Mouse (Mus musculus) monocyte, adult 5-6 weeks (primary cell): ENCODE measurements around the gene Acox1. TPM values are rescaled to one million over a fixed set of nuclear protein-coding genes. Genes with fewer than 3 reads are reported as not detected.
A peak's percentile ranks its signal among the peaks of the same experiment; 100 is the strongest.

ENCODE experiments used
- ATAC-seq: fragments of 153-309, 156-312 bp; replicated peaks from 2 replicates; pipeline ENCODE4 v1.8.0; 2017; ENCODE audit warnings: mild to moderate bottlenecking; ENCODE audit not compliant: low TSS enrichment, insufficient number of reproducible peaks, severe bottlenecking, poor library complexity, low FRiP score
- total RNA-seq: library from RNA; stranded (forward); fragments of 200-1000, 200-491, 200-594 nt; gene quantifications from 3 replicates; pipeline ENCODE4 v1.2.3, GENCODE M21; 2017

Gene Acox1
- total RNA-seq, 1 experiment from 2014 or later = 28.5 TPM

DNA sequence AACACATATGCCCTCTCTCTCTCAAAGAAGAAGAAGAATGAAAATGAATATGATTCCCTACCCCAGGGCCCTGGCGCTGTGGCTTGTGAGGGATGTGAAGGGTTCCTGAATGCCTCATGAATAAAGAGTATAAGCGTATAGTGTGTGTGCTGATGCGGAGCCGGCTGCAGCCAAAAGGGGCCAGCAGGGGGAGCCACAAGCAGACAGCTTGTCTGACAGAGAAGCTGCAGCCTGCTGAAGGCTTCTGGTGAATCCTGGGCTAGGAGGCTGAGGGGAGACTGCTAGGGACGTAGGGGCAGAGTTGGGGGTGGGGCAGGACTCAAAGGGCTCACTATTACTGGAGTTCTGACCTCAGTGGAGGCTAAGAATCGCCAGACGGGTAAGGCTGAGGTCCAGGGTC, 16.3 kb upstream of the Acox1 start:
- no peak for ATAC-seq

DNA sequence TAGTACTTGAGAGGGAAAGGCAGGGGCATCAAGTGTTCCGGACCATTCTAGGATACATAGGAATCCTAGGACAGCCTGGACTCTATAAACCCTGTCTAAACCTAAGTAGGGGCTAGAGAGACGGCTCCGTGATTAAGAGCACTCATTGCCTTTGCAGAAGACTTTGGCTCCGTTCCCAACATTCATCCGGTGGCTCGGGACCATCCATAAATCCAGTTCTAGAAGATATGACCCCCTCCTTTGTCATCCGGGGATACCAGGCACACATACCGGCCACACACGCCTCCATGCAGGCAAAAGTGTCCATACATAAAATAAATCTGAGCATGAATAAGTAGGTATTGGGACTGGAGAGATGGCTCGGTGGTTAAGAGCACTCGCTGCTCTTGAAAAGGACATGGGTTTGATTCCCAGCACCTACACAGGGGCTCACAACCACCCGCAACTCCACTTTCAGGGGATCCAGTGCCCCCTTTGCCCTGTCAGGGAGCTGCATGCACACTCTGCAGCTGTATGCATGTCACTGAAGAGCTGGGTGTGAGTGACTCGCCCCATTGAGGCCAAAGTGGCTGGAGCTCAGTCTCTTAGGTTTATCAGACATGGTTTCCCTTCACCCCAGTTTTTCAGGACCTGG, 15.1 kb upstream of the Acox1 start:
- ATAC-seq = no peak

DNA sequence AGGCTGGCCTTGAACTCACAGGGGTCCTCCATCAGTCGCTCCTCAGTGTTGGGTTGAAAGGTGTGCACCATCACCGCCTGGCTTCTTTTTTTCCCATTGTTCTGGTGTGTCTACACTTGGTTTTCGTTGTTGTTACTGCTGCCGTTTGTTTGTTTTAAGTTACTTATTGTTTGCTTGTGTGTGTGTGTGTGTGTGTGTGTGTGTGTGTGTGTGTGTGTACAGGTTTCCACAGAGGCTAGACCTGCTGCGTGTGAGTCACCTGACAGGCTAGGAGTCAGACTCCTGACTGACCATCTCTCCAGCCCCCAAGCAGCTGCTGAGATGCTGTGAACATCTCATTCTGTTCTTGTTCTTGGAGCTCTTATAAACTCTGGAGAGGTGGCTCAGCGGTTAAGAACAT, 14.0 kb upstream of the Acox1 start:
- no peak for ATAC-seq

DNA sequence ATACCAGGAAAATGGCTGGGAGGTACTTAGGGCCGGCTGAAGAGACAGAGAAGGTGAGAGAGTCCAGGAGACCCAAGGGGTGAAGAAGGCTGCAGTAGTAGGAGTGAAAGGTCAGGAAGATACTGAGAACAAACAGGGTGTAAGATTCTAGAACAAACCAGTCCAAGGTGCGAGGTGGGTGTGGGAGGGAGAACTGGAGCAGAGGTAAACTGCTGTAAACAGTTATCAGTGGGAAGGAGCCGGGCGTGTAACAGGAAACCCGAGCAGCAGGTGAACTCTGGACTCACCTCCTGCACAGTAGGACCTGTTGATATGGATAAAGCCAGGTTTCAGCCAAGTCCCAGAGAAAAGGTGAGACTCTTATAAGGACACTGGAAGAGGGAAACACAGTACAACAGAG, 11.9 kb upstream of the Acox1 start:
- no peak for ATAC-seq

DNA sequence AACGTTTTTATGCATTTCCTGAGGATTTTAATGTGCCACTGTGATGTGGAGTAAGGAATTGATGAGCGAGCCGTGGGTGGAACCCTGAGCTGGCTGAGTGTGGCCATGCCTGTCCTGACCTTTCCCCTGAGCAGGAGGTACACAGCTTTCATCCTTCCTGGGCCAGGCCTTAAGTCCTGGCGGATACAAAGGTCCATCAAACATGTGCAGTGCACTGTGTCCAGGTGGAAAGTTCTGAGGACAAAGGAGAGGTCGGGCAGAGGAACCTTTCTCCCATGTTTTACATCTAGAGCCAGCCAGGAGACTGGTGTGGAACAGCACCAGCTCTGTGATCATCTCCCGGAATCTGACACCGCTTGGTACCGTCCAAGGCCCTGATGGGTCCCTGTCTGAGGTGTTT, 10.4 kb upstream of the Acox1 start:
- ATAC-seq = no peak

DNA sequence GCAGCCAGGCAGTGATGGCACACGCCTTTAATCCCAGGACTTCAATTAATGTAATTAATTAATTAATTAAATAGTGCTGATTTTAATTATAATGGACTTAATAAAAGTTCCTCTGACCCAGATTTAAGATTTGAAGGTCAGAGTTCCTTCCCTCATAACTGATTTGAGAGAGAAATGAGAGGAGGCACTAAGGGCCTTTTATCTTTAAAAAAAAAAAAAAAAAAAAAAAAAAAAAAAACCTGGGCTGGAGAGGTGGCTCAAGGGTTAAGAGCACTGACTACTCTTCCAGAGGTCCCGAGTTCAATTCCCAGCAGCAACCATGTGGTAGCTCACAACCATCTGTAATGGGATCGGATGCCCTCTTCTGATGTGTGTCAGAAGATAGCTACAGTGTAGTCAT, 9.8 kb upstream of the Acox1 start:
- ATAC-seq = no peak

DNA sequence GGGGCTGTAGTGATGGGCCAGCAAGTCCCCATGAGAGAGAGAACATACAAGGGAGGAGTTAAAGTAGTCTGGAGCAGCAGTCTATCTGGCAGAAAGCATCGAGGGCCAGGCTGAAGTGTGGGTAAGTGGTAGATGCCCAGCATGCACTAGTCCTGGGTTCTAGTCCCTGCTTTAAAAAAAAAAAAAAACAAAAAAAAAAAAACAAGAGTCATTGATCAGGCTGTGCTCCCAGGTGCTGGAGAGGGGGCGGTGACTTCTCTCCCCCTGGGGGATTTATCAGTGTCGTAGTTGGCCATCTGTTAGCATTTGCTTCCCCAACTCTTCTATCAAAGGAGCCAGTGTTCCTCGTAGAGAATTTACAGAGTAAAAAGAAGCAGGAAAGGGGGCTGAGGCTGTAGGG, 7.8 kb upstream of the Acox1 start:
- no peak for ATAC-seq

DNA sequence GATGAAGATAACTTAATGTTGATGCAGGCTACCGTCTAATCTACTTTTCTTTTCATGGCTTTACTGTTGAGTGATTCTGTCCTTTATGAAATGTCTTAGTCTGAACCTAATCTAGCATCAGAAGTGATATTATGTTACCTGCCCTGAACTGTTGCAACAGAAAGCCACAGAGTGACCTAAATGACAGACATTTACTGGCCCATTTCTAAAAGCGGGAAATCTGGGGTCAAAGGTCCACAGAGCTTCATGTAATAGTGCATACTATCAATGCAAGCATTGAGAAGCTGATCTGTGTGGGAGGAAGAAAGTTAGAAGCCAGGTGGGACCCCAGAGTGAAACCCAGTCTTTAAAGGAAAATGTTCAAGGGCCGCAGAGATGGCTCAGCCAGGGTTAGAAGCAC, 4.3 kb upstream of the Acox1 start:
- no peak for ATAC-seq

DNA sequence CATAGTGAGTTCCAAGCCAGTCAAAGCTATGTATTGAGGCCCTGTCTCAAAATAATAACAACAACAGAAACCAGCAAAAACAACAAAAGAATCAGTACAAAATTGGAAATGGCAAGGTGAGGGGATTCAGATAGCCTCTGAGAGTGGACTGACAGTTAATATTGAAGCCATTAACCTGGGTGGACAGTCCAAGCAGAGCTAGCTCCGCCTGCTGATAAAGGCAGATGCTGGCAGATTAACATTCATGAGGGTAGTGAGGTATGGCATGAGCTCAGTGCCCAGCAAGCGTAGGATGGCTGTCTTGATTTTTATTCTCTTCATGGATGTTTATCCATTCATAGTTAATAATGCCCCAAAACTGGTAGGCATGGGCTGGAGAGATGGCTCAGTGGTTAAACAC, 2.3 kb upstream of the Acox1 start:
- ATAC-seq = no peak

DNA sequence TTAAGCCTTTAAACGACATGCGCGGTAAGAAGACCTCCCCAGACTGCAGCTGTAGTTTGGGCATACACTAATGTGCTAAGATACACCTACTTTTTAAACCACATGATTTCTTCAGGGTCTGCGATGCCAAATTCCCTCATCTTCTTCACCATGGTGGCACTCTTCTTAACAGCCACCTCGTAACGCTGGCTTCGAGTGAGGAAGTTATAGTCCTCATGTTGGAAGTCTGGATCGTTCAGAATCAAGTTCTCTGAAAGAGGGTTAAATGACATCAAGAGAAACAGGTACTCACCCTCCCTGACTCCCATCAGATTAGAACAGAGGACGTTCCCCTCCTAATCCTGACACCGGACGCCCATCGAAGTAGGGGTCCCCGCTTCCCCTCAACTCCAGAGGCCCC, 713 bp downstream of the Acox1 start:
- ATAC-seq = no peak

DNA sequence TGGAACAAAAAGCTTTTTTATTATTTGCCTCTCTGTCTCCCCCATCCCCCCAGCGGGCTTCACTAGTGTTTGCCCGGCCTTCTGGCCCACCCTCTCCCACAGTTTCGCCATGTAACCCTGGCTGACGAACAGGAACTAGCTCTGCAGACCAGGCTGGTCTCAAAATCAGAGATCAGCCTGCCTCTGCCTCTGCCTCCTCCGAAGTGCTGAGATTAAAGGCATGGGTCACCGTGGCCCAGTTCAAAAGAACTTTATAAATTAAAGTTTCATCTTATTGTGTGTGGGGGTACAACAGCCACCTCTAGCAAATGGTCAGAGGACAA, 1.3 kb downstream of the Acox1 start:
- ATAC-seq = no peak

DNA sequence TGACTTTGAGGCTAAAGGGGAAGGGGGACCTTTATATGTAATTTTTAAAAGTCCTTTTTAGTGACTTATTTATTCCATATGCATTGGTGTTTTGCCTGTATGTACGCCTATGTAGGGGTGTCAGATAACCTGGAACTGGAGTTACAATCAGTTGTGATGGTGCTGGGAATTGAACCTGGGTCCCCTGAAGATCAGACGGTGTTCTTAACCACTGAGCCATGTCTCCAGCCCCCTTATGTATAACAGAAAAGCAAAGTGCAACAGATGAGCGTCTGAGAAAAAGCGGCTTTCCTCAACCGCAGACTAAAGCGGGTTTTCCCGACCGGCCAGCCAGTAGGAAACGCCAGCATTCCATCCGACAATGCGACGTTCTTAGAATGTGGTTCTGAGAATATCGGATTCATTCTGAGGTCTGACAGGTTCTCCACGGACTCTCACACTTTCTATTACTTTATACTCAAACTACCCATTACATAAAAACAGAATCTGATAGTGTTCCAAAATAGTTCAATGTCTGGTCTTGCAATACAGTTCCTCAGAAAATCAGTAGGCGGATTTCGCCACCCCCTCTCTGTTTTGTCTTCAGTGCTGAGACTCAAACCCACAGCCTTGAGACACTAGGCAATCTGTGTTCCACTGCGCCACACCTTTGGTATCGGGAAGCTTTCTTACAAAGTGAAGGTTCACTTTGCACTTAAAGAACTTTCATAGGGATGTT, 1.8 kb downstream of the Acox1 start:
- ATAC-seq = no peak

DNA sequence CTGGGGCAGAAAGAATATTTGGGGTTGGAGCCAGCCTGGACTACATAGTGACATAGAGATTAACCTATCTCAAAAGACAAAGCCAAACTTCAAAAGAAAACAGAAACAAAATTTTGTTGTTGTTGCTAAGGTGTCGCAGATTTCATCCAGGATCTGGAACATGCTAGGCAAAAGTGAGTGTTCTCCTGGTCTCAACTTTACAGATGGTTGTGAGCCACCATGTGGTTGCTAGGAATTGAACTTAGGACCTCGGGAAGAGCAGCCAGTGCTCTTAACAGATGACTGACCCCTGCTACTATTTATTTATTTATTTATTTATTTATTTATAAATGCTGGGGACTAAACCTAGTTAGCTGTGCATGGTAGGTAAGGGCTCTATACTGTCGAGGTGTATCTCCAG, 2.5 kb downstream of the Acox1 start:
- ATAC-seq = no peak

DNA sequence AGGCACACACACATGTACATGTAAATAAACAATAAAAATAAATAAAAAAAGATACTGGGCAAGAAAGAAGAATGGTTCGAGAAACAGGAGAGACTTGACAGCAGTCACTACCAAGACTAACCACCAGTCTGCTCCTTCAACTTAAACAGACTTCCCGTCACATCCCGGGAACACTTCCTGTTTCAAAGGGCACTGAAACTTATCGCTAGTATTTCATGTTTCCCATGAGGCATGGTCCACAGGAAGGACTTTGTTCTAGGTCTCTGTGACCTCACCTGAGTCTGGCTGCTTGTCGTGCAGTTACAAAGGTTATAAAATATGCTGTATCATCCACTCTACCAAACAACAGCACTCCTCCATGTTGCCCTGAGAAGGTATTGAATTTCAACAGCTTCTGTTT, 3.6 kb downstream of the Acox1 start:
- peak; percentile 44; the same call in 1 of the 2 replicates for ATAC-seq

DNA sequence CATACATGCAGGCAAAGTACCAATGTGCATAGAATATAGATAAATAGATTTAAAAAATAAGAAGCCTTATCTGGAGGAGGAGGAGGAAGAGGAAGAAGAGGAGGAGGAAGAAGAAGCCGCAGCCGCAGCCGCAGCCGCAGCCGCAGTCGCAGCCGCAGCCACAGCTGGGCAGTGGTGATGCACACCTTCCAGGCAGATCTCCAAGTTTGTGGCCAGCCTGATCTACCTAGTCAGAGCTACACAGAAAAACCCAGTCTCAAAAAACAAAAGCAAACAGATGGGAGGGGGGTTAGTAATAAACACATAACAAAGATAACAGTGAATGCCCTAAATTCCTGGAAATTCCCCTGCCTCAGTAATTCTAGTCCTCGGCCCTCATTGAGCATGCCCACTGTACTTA, 4.2 kb downstream of the Acox1 start:
- ATAC-seq = no peak

DNA sequence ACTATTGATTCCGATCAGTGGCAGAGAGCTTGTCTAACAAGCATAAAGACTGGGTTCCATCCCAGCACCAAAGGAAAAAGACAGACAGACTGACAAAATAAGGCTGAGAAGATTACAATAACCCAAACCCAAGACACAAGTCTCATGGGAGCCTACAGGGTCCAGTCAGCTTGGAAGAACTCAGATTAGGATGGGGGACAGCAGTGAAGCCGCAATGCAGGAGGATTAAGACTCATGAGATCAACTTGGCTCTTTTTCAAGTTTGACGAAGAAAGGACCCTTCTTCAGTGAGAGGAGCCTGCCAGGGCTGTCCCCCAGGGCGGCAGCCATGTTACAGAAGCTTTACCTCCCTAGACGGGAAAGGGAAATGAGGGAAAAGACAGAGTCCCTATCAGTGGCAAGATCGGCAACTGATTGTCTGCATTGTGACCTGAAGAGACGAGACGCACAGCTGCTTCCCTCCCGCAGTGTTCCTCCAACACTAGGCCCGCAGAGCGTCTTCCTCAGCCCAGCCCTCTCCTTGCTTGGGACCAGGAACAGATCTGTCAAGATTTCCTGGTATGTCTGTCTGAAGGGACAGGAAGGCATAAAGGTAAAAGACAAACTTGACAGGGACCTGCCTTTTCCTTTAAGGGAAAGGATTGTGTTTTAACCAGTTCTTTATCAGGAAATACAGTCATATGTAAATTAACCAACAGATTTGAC, 11.5 kb downstream of the Acox1 start:
- no peak for ATAC-seq

DNA sequence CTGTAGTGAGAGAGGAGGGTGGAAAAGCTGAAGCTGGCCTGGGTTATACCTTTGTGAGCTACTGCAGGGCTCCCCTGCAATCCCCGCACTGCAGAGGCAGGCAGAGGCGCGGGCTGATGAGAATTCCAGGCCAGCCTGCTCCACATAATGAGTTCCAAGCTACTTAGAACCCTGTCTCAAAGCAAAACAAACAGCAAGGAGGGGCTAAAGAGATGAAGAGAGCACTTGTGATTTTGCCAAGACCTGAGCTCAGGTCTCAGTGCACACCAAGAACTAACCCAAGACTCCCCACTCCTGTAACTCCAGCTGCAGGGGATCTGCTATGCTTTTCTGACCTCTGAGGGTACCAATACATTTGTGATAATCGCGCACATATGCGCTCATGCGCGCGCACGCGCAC, 12.5 kb downstream of the Acox1 start:
- no peak for ATAC-seq

DNA sequence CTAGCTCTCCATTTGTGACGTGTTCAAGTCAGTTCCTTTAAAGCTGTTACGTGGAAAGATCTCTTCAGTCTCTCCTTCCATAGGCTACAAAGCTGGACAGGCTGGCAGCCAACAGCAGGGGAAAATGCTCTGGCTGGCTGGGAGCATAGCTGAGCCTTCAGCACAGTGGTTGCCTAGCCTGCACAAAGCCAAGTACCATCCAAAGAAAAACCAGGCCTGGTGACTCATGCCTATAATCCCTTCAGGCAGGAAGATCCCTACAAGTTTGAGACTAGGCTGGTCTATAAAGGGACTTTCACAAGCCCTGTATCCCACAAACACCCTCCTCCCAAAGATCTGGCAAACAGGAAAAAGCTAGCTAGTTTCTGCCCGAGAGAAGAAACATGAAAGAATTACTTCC, 13.0 kb downstream of the Acox1 start:
- ATAC-seq = no peak

DNA sequence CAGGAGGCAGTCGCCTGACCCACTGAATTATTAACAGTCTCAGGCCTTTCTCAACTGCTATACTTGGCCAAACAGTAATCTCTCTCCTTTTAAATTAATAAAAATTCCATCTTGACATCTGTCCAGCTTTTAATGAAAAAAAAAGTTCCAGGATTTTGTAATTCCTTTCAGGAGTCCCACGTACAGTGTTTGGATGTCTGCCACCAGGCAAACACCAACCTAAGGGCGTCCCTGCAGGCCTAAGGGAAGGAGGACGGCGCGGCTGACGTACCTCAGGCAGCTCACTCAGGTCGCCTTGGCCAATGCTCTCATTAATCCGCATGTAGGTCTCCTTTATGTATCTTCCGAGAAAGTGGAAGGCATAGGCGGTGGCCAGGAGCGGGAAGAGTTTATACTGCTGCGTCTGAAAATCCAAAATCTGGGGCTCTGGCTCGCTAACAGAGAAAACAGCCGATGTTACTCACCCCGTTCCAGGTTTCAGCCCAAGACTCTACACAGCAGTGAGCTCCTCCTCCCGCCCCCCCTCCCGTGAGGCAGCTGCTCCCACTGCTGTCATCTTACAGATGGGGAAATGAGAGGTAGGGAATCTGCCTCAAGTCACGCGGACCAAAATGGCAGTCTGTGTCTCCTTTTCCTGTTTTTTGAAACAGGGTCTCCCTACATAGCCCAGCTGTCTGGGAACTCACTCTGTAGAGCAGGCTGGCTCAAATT, 20.3 kb downstream of the Acox1 start:
- ATAC-seq = no peak

DNA sequence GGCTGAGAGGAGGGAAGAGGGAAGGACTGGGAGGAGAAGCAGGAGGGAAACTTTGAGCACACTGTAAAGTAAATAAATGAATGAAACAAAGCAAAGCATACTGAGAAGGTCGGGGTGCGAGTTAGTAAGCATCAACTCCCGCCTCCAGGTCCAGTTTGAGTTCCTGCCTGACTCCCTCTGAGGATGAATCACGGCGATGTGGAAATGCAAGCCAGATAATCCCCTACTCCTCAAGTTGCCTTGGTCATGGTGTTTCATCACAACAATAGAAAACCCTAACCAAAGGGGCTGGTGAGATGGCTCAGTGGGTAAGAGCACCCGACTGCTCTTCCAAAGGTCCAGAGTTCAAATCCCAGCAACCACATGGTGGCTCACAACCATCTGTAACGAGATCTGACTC, 22.8 kb downstream of the Acox1 start:
- ATAC-seq = no peak
